Mouse (Mus musculus) heart, adult 2 months (tissue): ENCODE data around the gene Mpped2. TPM values are rescaled to one million over a fixed set of nuclear protein-coding genes. Genes with fewer than 3 reads are reported as not detected.
A peak's percentile ranks its signal among the peaks of the same experiment; 100 is the strongest.

Source experiments
- DNase-seq, 2 experiments: peaks; one replicate each; pipeline ENCODE4 v3.0.0; 2021
- H3K27ac ChIP-seq: fragments of 200-600 bp; 2 replicates; pipeline ENCODE4 v1.8.1; 2022
- H3K27me3 ChIP-seq: fragments of 200-500 bp; 2 replicates; pipeline ENCODE4 v1.6.1; 2012; ENCODE audit warnings: mild to moderate bottlenecking, low read length, inconsistent platforms, mixed read lengths; ENCODE audit not compliant: control insufficient read depth, insufficient read depth
- H3K36me3 ChIP-seq: fragments of 200-500 bp; 2 replicates; pipeline ENCODE4 v1.6.1; 2012; ENCODE audit warnings: low read length, inconsistent platforms; ENCODE audit not compliant: control insufficient read depth, insufficient read depth
- H3K4me1 ChIP-seq: fragments of 200-500 bp; 2 replicates; pipeline ENCODE4 v1.6.1; 2011; ENCODE audit warnings: low read length; ENCODE audit not compliant: control insufficient read depth, insufficient read depth
- H3K4me3 ChIP-seq: fragments of 200-600 bp; 2 replicates; pipeline ENCODE4 v1.8.1; 2022
- H3K79me2 ChIP-seq: fragments of 200-500 bp; replicated peaks from 2 replicates; pipeline ENCODE4 v1.6.1; 2012; ENCODE audit warnings: mild to moderate bottlenecking, inconsistent platforms, low read length, moderate library complexity, mixed read lengths; ENCODE audit not compliant: control insufficient read depth, insufficient read depth
- H3K9ac ChIP-seq: fragments of 200-500 bp; 2 replicates; pipeline ENCODE4 v1.6.1; 2012; ENCODE audit warnings: low read depth, mild to moderate bottlenecking, control low read depth, inconsistent platforms, low read length, mixed read lengths
- CTCF ChIP-seq: fragments of 200-600 bp; IDR thresholded peaks from 2 replicates; pipeline ENCODE4 v1.8.1; 2022; ENCODE audit warnings: antibody characterized with exemption, mild to moderate bottlenecking, moderate library complexity
- EP300 ChIP-seq: fragments of 200-500 bp; IDR thresholded peaks from 2 replicates; pipeline ENCODE4 v1.6.1; 2011; ENCODE audit warnings: low read depth, low read length, control low read depth; ENCODE audit not compliant: insufficient read depth
- POLR2A ChIP-seq: fragments of 200-500 bp; IDR thresholded peaks from 2 replicates; pipeline ENCODE4 v1.6.1; 2011; ENCODE audit warnings: mild to moderate bottlenecking, low read depth, low read length, control low read depth; ENCODE audit not compliant: insufficient read depth
- WGBS: fragments of 180-500 bp; shearing (Covaris S2); methylation state at CpG from one replicate; pipeline ENCODE4 v1.1.7; 2018; 5-methylcytosine and 5-hydroxymethylcytosine counted together
- intact Hi-C: fragments of 180-260 bp; cut with DNase I; formaldehyde crosslinking; loops from one replicate; pipeline ENCODE4 v1.15.1; 2025
- polyA plus RNA-seq: library from polyadenylated mRNA; depleted of rRNA; stranded (reverse); fragments of >200 nt; gene quantifications from 2 replicates; pipeline ENCODE4 v1.2.3, GENCODE M21; 2012
- total RNA-seq, 2 experiments: library from RNA; stranded (reverse); gene quantifications; 2 replicates each; pipeline ENCODE4 v1.2.3; 2021

Gene Mpped2
- total and polyA plus RNA-seq, 3 experiments = 8.0 to 23.7 (median 20.7) TPM

GRCm38 (mm10) chr2:106719434-106719833 is 26.4 kb downstream of the Mpped2 start:
- peaks cover 1% of the 10 kb centered on the region; the same call in 1 of the 2 replicates for H3K79me2 ChIP-seq
- no peak overlapping the region for H3K27ac ChIP-seq
- H3K36me3 ChIP-seq = no peaks in the 10 kb centered on the region
- H3K9ac ChIP-seq = no peak overlapping the region
- no peak overlapping the region for H3K4me3 ChIP-seq
- no peak for TF ChIP-seq EP300
- no peak for TF ChIP-seq CTCF
- no peak for TF ChIP-seq POLR2A
- no peaks in the 10 kb centered on the region for H3K27me3 ChIP-seq
- H3K4me1 ChIP-seq = no peaks in the 10 kb centered on the region; the same call in none of the 2 replicates
- DNase-seq = peak; percentile 21 to 37
- intact Hi-C loops = no loop called here
- WGBS = 63% methylated on average over 3 of the region's 3 CpGs

GRCm38 (mm10) chr2:106720644-106721043 is 27.6 kb downstream of the Mpped2 start:
- H3K27me3 ChIP-seq = no peaks in the 10 kb centered on the region
- peaks cover 1% of the 10 kb centered on the region; the same call in 1 of the 2 replicates for H3K79me2 ChIP-seq
- no peak for TF ChIP-seq POLR2A
- no peak for TF ChIP-seq EP300
- no peak for TF ChIP-seq CTCF
- WGBS = 66% methylated on average over 5 of the region's 5 CpGs
- peaks cover 2% of the 10 kb centered on the region; the same call in 1 of the 2 replicates for H3K36me3 ChIP-seq
- H3K9ac ChIP-seq = no peak overlapping the region
- no peak overlapping the region for H3K4me3 ChIP-seq
- intact Hi-C loops = no loop called here
- H3K27ac ChIP-seq = no peak overlapping the region
- H3K4me1 ChIP-seq = no peaks in the 10 kb centered on the region; the same call in none of the 2 replicates
- no peak for DNase-seq

DNA sequence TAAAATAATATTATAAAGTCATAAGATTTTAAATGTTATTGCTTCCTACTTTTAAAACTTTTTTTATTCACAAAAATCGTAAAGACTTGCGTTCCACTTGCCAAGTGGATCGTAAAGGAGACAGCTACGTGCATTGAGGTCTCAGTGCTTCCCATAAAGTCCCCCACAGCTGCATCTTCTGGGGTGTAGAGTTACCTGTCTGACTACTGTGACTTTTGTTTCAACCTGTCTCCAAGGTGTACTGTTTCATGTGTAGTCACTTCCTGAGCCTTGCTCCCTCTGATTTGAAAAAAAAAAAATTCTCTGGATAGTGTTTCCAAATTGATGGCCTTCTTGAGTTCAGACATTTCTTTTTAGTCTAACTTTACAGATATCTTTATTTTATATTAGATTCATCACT is 29.0 kb downstream of the Mpped2 start:
- H3K4me1 ChIP-seq = no peaks in the 10 kb centered on the region; the same call in none of the 2 replicates
- intact Hi-C loops = no loop called here
- H3K27me3 ChIP-seq = no peaks in the 10 kb centered on the region
- H3K4me3 ChIP-seq = no peak overlapping the region
- H3K36me3 ChIP-seq = peaks cover 2% of the 10 kb centered on the region; the same call in 1 of the 2 replicates
- H3K9ac ChIP-seq = no peak overlapping the region
- no peak for DNase-seq
- TF ChIP-seq CTCF (no peak), POLR2A (no peak), EP300 (no peak)
- H3K79me2 ChIP-seq = peaks cover 1% of the 10 kb centered on the region; the same call in 1 of the 2 replicates
- no peak overlapping the region for H3K27ac ChIP-seq
- whole genome bisulfite sequencing = 93% methylated on average over 4 of the region's 4 CpGs

GRCm38 (mm10) chr2:106729951-106730564 is 37.0 kb downstream of the Mpped2 start:
- 53% methylated on average over 6 of the region's 6 CpGs for whole genome bisulfite sequencing
- H3K27me3 ChIP-seq = no peaks in the 10 kb centered on the region
- intact Hi-C loops = loop anchor here (5.0 kb wide), 1 partner anchor 33 kb away; no protein-coding TSS in a partner anchor
- H3K36me3 ChIP-seq = peaks cover 2% of the 10 kb centered on the region; the same call in 1 of the 2 replicates
- H3K4me1 ChIP-seq = no peaks in the 10 kb centered on the region; the same call in 1 of the 2 replicates
- H3K9ac ChIP-seq = no peak overlapping the region
- no peaks in the 10 kb centered on the region for H3K79me2 ChIP-seq
- no peak overlapping the region for H3K27ac ChIP-seq
- H3K4me3 ChIP-seq = no peak overlapping the region
- no peak for DNase-seq
- TF ChIP-seq POLR2A (no peak), EP300 (no peak), CTCF (no peak)

GRCm38 (mm10) chr2:106730608-106731007 is 37.5 kb downstream of the Mpped2 start:
- Histone ChIP-seq H3K27ac (no peak overlapping the region), H3K79me2 (no peaks in the 10 kb centered on the region), H3K4me3 (no peak overlapping the region), H3K36me3 (no peaks in the 10 kb centered on the region), H3K4me1 (no peaks in the 10 kb centered on the region; the same call in 1 of the 2 replicates), H3K9ac (no peak overlapping the region), H3K27me3 (no peaks in the 10 kb centered on the region)
- 75% methylated on average over 8 of the region's 8 CpGs for WGBS
- no peak for TF ChIP-seq POLR2A
- no peak for TF ChIP-seq EP300
- TF ChIP-seq CTCF = no peak
- intact Hi-C loops = loop anchor here (5.0 kb wide), 1 partner anchor 33 kb away; no protein-coding TSS in a partner anchor
- no peak for DNase-seq

- no peak for DNase-seq
- Histone ChIP-seq H3K27me3 (no peaks in the 10 kb centered on the region), H3K4me1 (no peaks in the 10 kb centered on the region; the same call in 1 of the 2 replicates), H3K4me3 (no peak overlapping the region), H3K36me3 (no peaks in the 10 kb centered on the region), H3K79me2 (no peaks in the 10 kb centered on the region), H3K9ac (no peak overlapping the region), H3K27ac (no peak overlapping the region)
- intact Hi-C loops = loop anchor here (5.0 kb wide), 1 partner anchor 34 kb away; no protein-coding TSS in a partner anchor
- 89% methylated on average over 4 of the region's 4 CpGs for WGBS
- TF ChIP-seq POLR2A (no peak), EP300 (no peak), CTCF (no peak)
These were observed 38.4 kb downstream of the Mpped2 start for GRCm38 (mm10) chr2:106731478-106731877.
